Mouse (Mus musculus): ENCODE measurements around the gene Rln3. TPM values are rescaled to one million over a fixed set of nuclear protein-coding genes. Genes with fewer than 3 reads are reported as not detected.

Gene Rln3
- polyA plus RNA-seq, 2 experiments: not detected

DNA sequence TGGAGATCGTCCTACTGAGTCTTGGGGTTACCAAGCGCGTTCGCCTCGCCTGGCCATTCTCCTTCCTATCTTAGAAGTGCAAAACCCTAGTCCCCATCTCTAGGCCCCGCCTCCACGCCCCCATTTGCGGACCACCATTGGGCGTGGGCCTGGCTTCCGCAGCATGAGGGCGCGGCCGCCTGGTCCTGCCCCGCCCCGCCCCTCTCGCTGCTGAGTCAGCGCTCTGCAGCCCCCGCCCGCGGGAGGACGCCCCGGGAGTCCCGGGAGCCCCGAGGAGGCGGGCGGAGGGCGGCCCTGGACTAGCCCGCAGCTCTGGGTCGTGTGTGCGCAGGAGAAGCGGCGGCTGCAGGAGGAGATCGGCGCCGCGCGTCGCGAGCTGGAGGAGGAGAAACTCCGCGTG lies 18.9 kb downstream of the Rln3 start:
- peaks cover 0 to 2% of the 10 kb centered on the region in 2 experiments; a peak in 1 of 4 replicates for H3K4me1 ChIP-seq (replicated peaks; ENCODE audit: control insufficient read depth in 2 of 2, insufficient read depth in 2 of 2, low read length in 1 of 2)
- H3K27ac ChIP-seq: no peak overlapping the region
- DNase-seq (ENCODE audit: low read depth in 3 of 3, low spot score in 3 of 3) (no peak), ATAC-seq (ENCODE audit: insufficient read depth) (peak; percentile 36; the same call in 1 of the 2 replicates)
- no peaks in the 10 kb centered on the region for H3K9me3 ChIP-seq (ENCODE audit: control insufficient read depth, low read length)
- H3K4me3 ChIP-seq (ENCODE audit: insufficient read depth in 1 of 2, low read depth in 2 of 2, low read length in 2 of 2): peak overlapping the region in 1 of 2 experiments; percentile 26; a peak in 1 of 4 replicates
- 1% methylated on average over 41 of the region's 41 CpGs for WGBS (ENCODE audit: insufficient replicate concordance)
- H3K27me3 ChIP-seq (ENCODE audit: control insufficient read depth, insufficient read depth, low read length): peaks cover 43% of the 10 kb centered on the region
- TF ChIP-seq CTCF (IDR thresholded peaks at IDR 0.05; ENCODE audit: low read depth): no peak
- no peak for TF ChIP-seq EP300 (IDR thresholded peaks at IDR 0.05; ENCODE audit: low read depth)
- no peak overlapping the region for H3K9ac ChIP-seq (replicated peaks)
- no peaks in the 10 kb centered on the region for H3K36me3 ChIP-seq (replicated peaks; ENCODE audit: control insufficient read depth, insufficient read depth, low read depth)
- H3K4me2 ChIP-seq (ENCODE audit: low read depth): peak overlapping the region; percentile 45

GRCm38 (mm10) chr8:84024171-84024570 lies 20.6 kb downstream of the Rln3 start:
- 8% methylated on average over 10 of the region's 10 CpGs for WGBS (ENCODE audit: insufficient replicate concordance)
- no peaks in the 10 kb centered on the region for H3K9me3 ChIP-seq (ENCODE audit: control insufficient read depth, low read length)
- H3K27me3 ChIP-seq (ENCODE audit: control insufficient read depth, insufficient read depth, low read length): peaks cover 49% of the 10 kb centered on the region
- TF ChIP-seq EP300 (IDR thresholded peaks at IDR 0.05; ENCODE audit: low read depth): no peak
- TF ChIP-seq CTCF (IDR thresholded peaks at IDR 0.05; ENCODE audit: low read depth): peak; percentile 90
- H3K36me3 ChIP-seq (replicated peaks; ENCODE audit: control insufficient read depth, insufficient read depth, low read depth): no peaks in the 10 kb centered on the region
- no peak overlapping the region for H3K9ac ChIP-seq (replicated peaks)
- peaks cover 0 to 2% of the 10 kb centered on the region in 2 experiments; a peak in 1 of 4 replicates for H3K4me1 ChIP-seq (replicated peaks; ENCODE audit: control insufficient read depth in 2 of 2, insufficient read depth in 2 of 2, low read length in 1 of 2)
- no peak overlapping the region for H3K4me2 ChIP-seq (ENCODE audit: low read depth)
- H3K4me3 ChIP-seq (ENCODE audit: insufficient read depth in 1 of 2, low read depth in 2 of 2, low read length in 2 of 2): no peak overlapping the region
- DNase-seq (ENCODE audit: low read depth in 3 of 3, low spot score in 3 of 3): no peak
- no peak for ATAC-seq (ENCODE audit: insufficient read depth)
- no peak overlapping the region for H3K27ac ChIP-seq

GRCm38 (mm10) chr8:84023631-84024030 lies 21.2 kb downstream of the Rln3 start:
- no peak for ATAC-seq (ENCODE audit: insufficient read depth)
- Histone ChIP-seq H3K4me2 (ENCODE audit: low read depth) (no peak overlapping the region), H3K36me3 (replicated peaks; ENCODE audit: control insufficient read depth, insufficient read depth, low read depth) (no peaks in the 10 kb centered on the region), H3K27ac (no peak overlapping the region), H3K4me1 (replicated peaks; ENCODE audit: control insufficient read depth in 2 of 2, insufficient read depth in 2 of 2, low read length in 1 of 2) (peaks cover 0 to 2% of the 10 kb centered on the region in 2 experiments; a peak in 1 of 4 replicates), H3K9ac (replicated peaks) (no peak overlapping the region), H3K4me3 (ENCODE audit: insufficient read depth in 1 of 2, low read depth in 2 of 2, low read length in 2 of 2) (no peak overlapping the region), H3K27me3 (ENCODE audit: control insufficient read depth, insufficient read depth, low read length) (peaks cover 49% of the 10 kb centered on the region), H3K9me3 (ENCODE audit: control insufficient read depth, low read length) (no peaks in the 10 kb centered on the region)
- DNase-seq (ENCODE audit: low read depth in 3 of 3, low spot score in 3 of 3): no peak
- TF ChIP-seq EP300 (IDR thresholded peaks at IDR 0.05; ENCODE audit: low read depth): no peak
- TF ChIP-seq CTCF (IDR thresholded peaks at IDR 0.05; ENCODE audit: low read depth): no peak
- WGBS (ENCODE audit: insufficient replicate concordance): 70% methylated on average over 1 of the region's 1 CpGs

DNA sequence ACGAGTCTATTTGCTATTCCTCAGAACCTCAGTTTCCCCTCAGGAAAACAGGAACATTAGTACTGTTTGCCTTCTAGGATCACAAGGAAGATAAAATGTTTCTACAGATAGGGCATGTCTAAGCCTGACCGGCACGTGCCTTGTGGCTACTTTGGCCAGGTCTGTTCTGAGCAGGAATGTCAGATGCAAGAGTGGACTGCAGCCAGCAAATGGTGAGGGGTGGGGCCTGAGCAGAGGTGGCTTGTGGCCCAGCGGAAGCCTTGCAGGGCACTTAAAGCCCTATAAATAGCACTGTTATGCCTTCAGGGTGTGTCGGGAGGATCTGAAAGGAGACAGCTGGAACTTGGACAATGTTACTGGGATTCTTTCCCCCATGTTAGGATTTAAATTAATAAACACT lies 21.7 kb downstream of the Rln3 start:
- no peak for TF ChIP-seq CTCF (IDR thresholded peaks at IDR 0.05; ENCODE audit: low read depth)
- no peak for TF ChIP-seq EP300 (IDR thresholded peaks at IDR 0.05; ENCODE audit: low read depth)
- Histone ChIP-seq H3K9me3 (ENCODE audit: control insufficient read depth, low read length) (no peaks in the 10 kb centered on the region), H3K4me2 (ENCODE audit: low read depth) (no peak overlapping the region), H3K4me1 (replicated peaks; ENCODE audit: control insufficient read depth in 2 of 2, insufficient read depth in 2 of 2, low read length in 1 of 2) (peaks cover 0 to 2% of the 10 kb centered on the region in 2 experiments; a peak in 1 of 4 replicates), H3K27ac (no peak overlapping the region), H3K27me3 (ENCODE audit: control insufficient read depth, insufficient read depth, low read length) (peaks cover 49% of the 10 kb centered on the region), H3K36me3 (replicated peaks; ENCODE audit: control insufficient read depth, insufficient read depth, low read depth) (no peaks in the 10 kb centered on the region), H3K4me3 (ENCODE audit: insufficient read depth in 1 of 2, low read depth in 2 of 2, low read length in 2 of 2) (no peak overlapping the region), H3K9ac (replicated peaks) (no peak overlapping the region)
- DNase-seq (ENCODE audit: low read depth in 3 of 3, low spot score in 3 of 3) (no peak), ATAC-seq (ENCODE audit: insufficient read depth) (no peak)
- WGBS (ENCODE audit: insufficient replicate concordance): 18% methylated on average over 5 of the region's 5 CpGs

GRCm38 (mm10) chr8:84021569-84021968 lies 23.2 kb downstream of the Rln3 start:
- WGBS (ENCODE audit: insufficient replicate concordance): 39% methylated on average over 12 of the region's 12 CpGs
- Histone ChIP-seq H3K9me3 (ENCODE audit: control insufficient read depth, low read length) (no peaks in the 10 kb centered on the region), H3K27ac (no peak overlapping the region), H3K36me3 (replicated peaks; ENCODE audit: control insufficient read depth, insufficient read depth, low read depth) (no peaks in the 10 kb centered on the region), H3K27me3 (ENCODE audit: control insufficient read depth, insufficient read depth, low read length) (peaks cover 37% of the 10 kb centered on the region), H3K4me1 (replicated peaks; ENCODE audit: control insufficient read depth in 2 of 2, insufficient read depth in 2 of 2, low read length in 1 of 2) (peaks cover 0 to 2% of the 10 kb centered on the region in 2 experiments; a peak in 1 of 4 replicates), H3K4me2 (ENCODE audit: low read depth) (no peak overlapping the region), H3K4me3 (ENCODE audit: insufficient read depth in 1 of 2, low read depth in 2 of 2, low read length in 2 of 2) (no peak overlapping the region), H3K9ac (replicated peaks) (no peak overlapping the region)
- DNase-seq (ENCODE audit: low read depth in 3 of 3, low spot score in 3 of 3) (no peak), ATAC-seq (ENCODE audit: insufficient read depth) (no peak)
- TF ChIP-seq EP300 (IDR thresholded peaks at IDR 0.05; ENCODE audit: low read depth) (no peak), CTCF (IDR thresholded peaks at IDR 0.05; ENCODE audit: low read depth) (no peak)
